Mouse (Mus musculus) inflammation-experienced regulatory T-cells, adult 6 months (primary cell): ENCODE data around the gene Adipoq. TPM values are rescaled to one million over a fixed set of nuclear protein-coding genes. Genes with fewer than 3 reads are reported as not detected.

Source experiments
- polyA plus RNA-seq, 3 experiments: library from polyadenylated mRNA; unstranded; fragments of 100-300 nt; shearing (Covaris generic); gene quantifications; one replicate each; pipeline ENCODE4 v1.2.1; 2017

Gene Adipoq
- polyA plus RNA-seq, 3 experiments from 2014 or later: 0.46 to 0.95 TPM; not detected in 1

Other genes with a start within 250 kb of the Adipoq start
- gene Fetub, start 228.2 kb upstream of the Adipoq start, polyA plus RNA-seq: under 1 TPM in 1 of 3 experiments, not detected in 2; 0.91 TPM
- not detected for gene Hrg, start 195.5 kb upstream of the Adipoq start, polyA plus RNA-seq
- not detected for gene Kng2, start 117.1 kb upstream of the Adipoq start, polyA plus RNA-seq
- gene Kng1, start 88.7 kb upstream of the Adipoq start, polyA plus RNA-seq: not detected
- 100 to 1,000 TPM; 438 to 692 (median 649) TPM for gene Eif4a2, start 39.1 kb upstream of the Adipoq start, polyA plus RNA-seq
- 100 to 1,000 TPM in 1 of 3 experiments, 10 to 100 TPM in 2; 34.3 to 110 (median 50.4) TPM for gene Rfc4, start 18.8 kb upstream of the Adipoq start, polyA plus RNA-seq
- gene St6gal1, start 78.2 kb downstream of the Adipoq start, polyA plus RNA-seq: 10 to 100 TPM; 24.7 to 67.7 (median 66.3) TPM